Mouse (Mus musculus) midbrain, embryonic 16.5 days (tissue): ENCODE results near the gene 1700021F07Rik. TPM values are rescaled to one million over a fixed set of nuclear protein-coding genes. Genes with fewer than 3 reads are reported as not detected.

ENCODE experiments used
- ATAC-seq: fragments of 200-750 bp; cut with Nextera tagmentation; 2 replicates; pipeline ENCODE4 v1.8.0; 2017; ENCODE audit warnings: moderate TSS enrichment
- H3K27ac ChIP-seq: fragments of 300-500 bp; sonication (generic); 2 replicates; pipeline ENCODE4 v1.5.1; 2014; ENCODE audit warnings: mild to moderate bottlenecking, low read length, mixed read lengths
- H3K27me3 ChIP-seq: fragments of 300-500 bp; sonication (generic); 2 replicates; pipeline ENCODE4 v1.6.1; 2014; ENCODE audit warnings: low read depth, low read length, mixed read lengths; ENCODE audit not compliant: control insufficient read depth, insufficient read depth
- H3K36me3 ChIP-seq: fragments of 300-500 bp; sonication (generic); 2 replicates; pipeline ENCODE4 v1.6.1; 2014; ENCODE audit warnings: mild to moderate bottlenecking, low read length, moderate library complexity, mixed read lengths; ENCODE audit not compliant: control insufficient read depth, insufficient read depth
- H3K4me1 ChIP-seq: fragments of 300-500 bp; sonication (generic); 2 replicates; pipeline ENCODE4 v1.6.1; 2014; ENCODE audit warnings: mild to moderate bottlenecking, low read length, mixed read lengths; ENCODE audit not compliant: control insufficient read depth, insufficient read depth
- H3K4me2 ChIP-seq: fragments of 300-500 bp; sonication (generic); 2 replicates; pipeline ENCODE4 v1.6.1; 2014; ENCODE audit warnings: mild to moderate bottlenecking, low read length, mixed read lengths
- H3K4me3 ChIP-seq: fragments of 300-500 bp; sonication (generic); 2 replicates; pipeline ENCODE4 v1.5.1; 2014; ENCODE audit warnings: low read depth, mild to moderate bottlenecking, low read length, moderate library complexity, mixed read lengths
- H3K9ac ChIP-seq: fragments of 300-500 bp; sonication (generic); 2 replicates; pipeline ENCODE4 v1.6.1; 2014; ENCODE audit warnings: low read depth, low read length, mixed read lengths
- H3K9me3 ChIP-seq: fragments of 300-500 bp; sonication (generic); replicated peaks from 2 replicates; pipeline ENCODE4 v1.6.1; 2014; ENCODE audit warnings: mild to moderate bottlenecking, low read length, mixed read lengths; ENCODE audit not compliant: control insufficient read depth, poor library complexity, severe bottlenecking
- WGBS: fragments of 180-500 bp; shearing (Covaris S2); extraction: QIAGEN DNeasy Blood & Tissue Kit; methylation state at CpG from one replicate; pipeline ENCODE4 v1.1.7; 2014; 5-methylcytosine and 5-hydroxymethylcytosine counted together
- polyA plus RNA-seq: library from polyadenylated mRNA; unstranded; fragments of >200 nt; fragmentation: Nextera tagmentation; extraction: Ambion mirVana; gene quantifications from 2 replicates; pipeline ENCODE4 v1.2.1, GENCODE M21; 2015

Gene 1700021F07Rik
- polyA plus RNA-seq, 1 experiment from 2014 or later = not detected

- Histone ChIP-seq H3K4me2 (no peak overlapping the region), H3K4me1 (no peaks in the 10 kb centered on the region), H3K9ac (no peak overlapping the region), H3K36me3 (no peaks in the 10 kb centered on the region), H3K27ac (no peak overlapping the region), H3K27me3 (no peaks in the 10 kb centered on the region), H3K4me3 (no peak overlapping the region), H3K9me3 (no peaks in the 10 kb centered on the region)
- 78% methylated on average over 15 of the region's 15 CpGs for WGBS
- no peak for ATAC-seq
These were observed 10.5 kb downstream of the 1700021F07Rik start for GRCm38 (mm10) chr2:173532711-173533462.

- Histone ChIP-seq H3K4me3 (no peak overlapping the region), H3K4me1 (no peaks in the 10 kb centered on the region), H3K27ac (no peak overlapping the region), H3K4me2 (no peak overlapping the region), H3K9me3 (no peaks in the 10 kb centered on the region), H3K9ac (no peak overlapping the region), H3K27me3 (no peaks in the 10 kb centered on the region), H3K36me3 (no peaks in the 10 kb centered on the region)
- WGBS = 83% methylated on average over 7 of the region's 7 CpGs
- ATAC-seq = no peak
These were observed 12.2 kb downstream of the 1700021F07Rik start for GRCm38 (mm10) chr2:173534581-173534980.

DNA sequence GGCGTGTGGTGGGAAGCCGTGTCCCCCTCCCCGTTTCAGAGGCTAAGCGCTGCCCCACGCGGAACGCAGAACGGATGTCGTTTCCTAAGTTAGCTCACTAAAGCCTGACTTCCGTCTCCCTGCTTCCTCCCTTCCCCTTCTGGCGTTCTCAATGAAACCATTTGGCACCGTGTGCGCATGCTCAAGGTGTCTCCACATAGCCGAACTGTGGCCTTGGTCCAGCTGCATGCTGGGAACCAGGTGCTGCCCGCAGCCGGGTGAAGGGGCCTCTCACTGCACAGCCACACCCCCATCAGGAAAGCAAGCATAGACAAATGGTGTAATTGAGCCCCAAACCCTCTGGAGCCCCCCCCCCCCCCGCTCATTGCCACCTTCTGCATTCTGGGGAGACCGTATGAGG, 13.0 kb downstream of the 1700021F07Rik start:
- no peak overlapping the region for H3K4me2 ChIP-seq
- no peaks in the 10 kb centered on the region for H3K36me3 ChIP-seq
- H3K4me1 ChIP-seq = no peaks in the 10 kb centered on the region; the same call in 1 of the 2 replicates
- no peak overlapping the region for H3K9ac ChIP-seq
- no peaks in the 10 kb centered on the region for H3K9me3 ChIP-seq
- WGBS = 89% methylated on average over 18 of the region's 18 CpGs
- no peak overlapping the region for H3K27ac ChIP-seq
- no peak for ATAC-seq
- no peak overlapping the region for H3K4me3 ChIP-seq
- no peaks in the 10 kb centered on the region for H3K27me3 ChIP-seq

DNA sequence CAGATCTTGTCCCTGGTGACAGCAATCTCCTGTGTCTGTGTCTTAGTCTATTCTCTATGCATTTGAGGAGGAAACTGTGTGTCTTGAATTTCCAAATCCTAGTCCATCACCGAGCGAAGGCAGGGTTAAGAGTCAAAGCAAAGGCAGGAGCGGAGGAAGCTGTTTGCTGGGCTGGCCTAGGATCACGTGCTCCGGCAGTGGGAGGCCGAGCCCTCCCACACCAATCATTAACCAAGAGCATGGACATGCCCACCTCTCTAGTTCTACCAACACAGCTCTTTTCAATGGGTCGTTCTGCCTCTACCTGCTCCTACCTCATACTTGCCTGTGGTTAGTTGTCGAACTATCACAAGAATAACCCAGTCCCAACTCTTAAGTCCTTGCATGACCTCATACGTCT, 13.5 kb downstream of the 1700021F07Rik start:
- 93% methylated on average over 9 of the region's 9 CpGs for WGBS
- H3K9ac ChIP-seq = no peak overlapping the region
- H3K27ac ChIP-seq = no peak overlapping the region
- no peak overlapping the region for H3K4me3 ChIP-seq
- H3K4me2 ChIP-seq = no peak overlapping the region
- no peaks in the 10 kb centered on the region for H3K36me3 ChIP-seq
- no peaks in the 10 kb centered on the region for H3K27me3 ChIP-seq
- H3K9me3 ChIP-seq = no peaks in the 10 kb centered on the region
- H3K4me1 ChIP-seq = no peaks in the 10 kb centered on the region; the same call in 1 of the 2 replicates
- no peak for ATAC-seq

DNA sequence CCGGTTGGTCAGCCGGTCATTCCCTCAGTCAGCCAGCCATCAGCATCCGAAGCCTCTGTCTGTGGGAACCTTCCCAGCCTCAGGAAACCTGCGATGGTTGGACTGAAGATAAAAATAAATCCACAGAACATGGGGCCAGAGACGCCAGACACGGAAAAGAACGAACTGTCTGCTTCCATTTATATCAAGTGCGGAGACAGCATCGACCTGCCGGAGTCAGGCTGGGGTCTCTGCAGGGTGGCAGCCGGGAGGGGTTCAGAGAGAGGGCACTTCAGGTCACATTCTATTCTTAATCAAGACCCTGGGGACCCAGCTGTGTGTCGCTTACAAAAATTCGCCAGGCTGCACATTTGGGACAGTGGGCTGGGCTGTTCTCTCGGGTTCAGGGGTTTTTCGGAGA, 17.4 kb downstream of the 1700021F07Rik start:
- H3K9ac ChIP-seq = no peak overlapping the region
- no peak overlapping the region for H3K27ac ChIP-seq
- no peak for ATAC-seq
- H3K9me3 ChIP-seq = no peaks in the 10 kb centered on the region
- no peak overlapping the region for H3K4me2 ChIP-seq
- H3K36me3 ChIP-seq = no peaks in the 10 kb centered on the region
- no peaks in the 10 kb centered on the region; the same call in 1 of the 2 replicates for H3K4me1 ChIP-seq
- H3K27me3 ChIP-seq = no peaks in the 10 kb centered on the region
- WGBS = 43% methylated on average over 15 of the region's 15 CpGs
- no peak overlapping the region for H3K4me3 ChIP-seq

DNA sequence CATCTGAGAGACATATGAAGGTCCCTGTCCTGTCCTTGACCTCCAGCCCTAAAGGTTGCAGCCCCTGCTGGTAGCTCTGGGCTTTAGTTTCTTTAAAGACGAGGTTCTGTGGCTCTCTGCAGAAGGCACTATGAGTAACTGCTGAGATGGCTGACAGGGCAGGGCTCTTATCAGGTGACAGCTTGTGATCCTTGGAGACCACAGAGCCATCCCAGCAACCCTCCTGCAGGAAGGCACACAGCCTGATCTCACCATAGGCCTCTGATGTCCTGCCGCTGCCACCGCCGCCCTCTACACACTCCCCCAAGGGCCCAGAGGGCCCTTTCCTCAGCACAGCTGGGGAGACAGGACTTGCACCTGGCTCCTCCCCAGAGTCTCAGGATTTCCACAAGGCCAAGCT, 19.4 kb downstream of the 1700021F07Rik start:
- H3K9ac ChIP-seq = no peak overlapping the region
- no peak overlapping the region for H3K27ac ChIP-seq
- H3K4me1 ChIP-seq = no peaks in the 10 kb centered on the region; the same call in 1 of the 2 replicates
- H3K4me2 ChIP-seq = no peak overlapping the region
- H3K9me3 ChIP-seq = no peaks in the 10 kb centered on the region
- no peaks in the 10 kb centered on the region for H3K36me3 ChIP-seq
- no peaks in the 10 kb centered on the region for H3K27me3 ChIP-seq
- H3K4me3 ChIP-seq = no peak overlapping the region
- no peak for ATAC-seq
- 75% methylated on average over 4 of the region's 4 CpGs for WGBS

DNA sequence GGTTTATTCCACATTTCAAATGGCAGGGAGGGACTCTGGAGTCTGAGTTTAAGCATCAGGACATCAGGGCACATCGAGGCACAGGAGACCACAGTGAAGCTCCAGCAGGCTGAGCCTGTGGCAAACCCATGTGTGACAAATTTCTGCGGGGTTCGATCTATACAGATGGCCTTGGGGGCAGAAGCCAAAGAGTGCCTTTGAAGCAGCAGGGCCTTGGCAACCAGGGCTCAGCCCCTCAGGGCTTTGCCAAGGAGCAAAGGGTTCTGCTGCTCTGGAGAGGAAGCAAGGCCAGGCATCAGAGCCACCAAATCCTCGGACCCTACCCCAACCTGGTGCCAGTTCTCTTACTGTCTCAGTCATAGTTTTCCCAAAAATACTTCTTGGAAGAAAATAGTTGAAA, 20.3 kb downstream of the 1700021F07Rik start:
- H3K36me3 ChIP-seq = no peaks in the 10 kb centered on the region

GRCm38 (mm10) chr2:173545992-173546703, 23.8 kb downstream of the 1700021F07Rik start:
- WGBS = 45% methylated on average over 15 of the region's 15 CpGs
- peak; percentile 86; the same call in 1 of the 2 replicates for ATAC-seq

More for the DNA sequence above, 20.3 kb downstream of the 1700021F07Rik start:
- Histone ChIP-seq H3K9ac (no peak overlapping the region), H3K9me3 (no peaks in the 10 kb centered on the region), H3K27ac (no peak overlapping the region), H3K4me2 (no peak overlapping the region), H3K4me3 (no peak overlapping the region), H3K27me3 (no peaks in the 10 kb centered on the region), H3K4me1 (no peaks in the 10 kb centered on the region; the same call in 1 of the 2 replicates)
- 76% methylated on average over 4 of the region's 4 CpGs for WGBS
- ATAC-seq = no peak

GRCm38 (mm10) chr2:173549236-173549635, 26.9 kb downstream of the 1700021F07Rik start:
- H3K4me2 ChIP-seq = no peak overlapping the region
- ATAC-seq = no peak
- no peaks in the 10 kb centered on the region for H3K4me1 ChIP-seq
- H3K4me3 ChIP-seq = no peak overlapping the region
- H3K9ac ChIP-seq = no peak overlapping the region
- 74% methylated on average over 10 of the region's 10 CpGs for WGBS
- no peaks in the 10 kb centered on the region for H3K9me3 ChIP-seq
- H3K36me3 ChIP-seq = no peaks in the 10 kb centered on the region
- H3K27ac ChIP-seq = no peak overlapping the region
- H3K27me3 ChIP-seq = no peaks in the 10 kb centered on the region

More at GRCm38 (mm10) chr2:173545992-173546703, 23.8 kb downstream of the 1700021F07Rik start:
- H3K27me3 ChIP-seq = no peaks in the 10 kb centered on the region
- no peak overlapping the region for H3K4me3 ChIP-seq
- no peaks in the 10 kb centered on the region for H3K4me1 ChIP-seq
- H3K27ac ChIP-seq = no peak overlapping the region
- no peak overlapping the region for H3K4me2 ChIP-seq
- no peaks in the 10 kb centered on the region for H3K36me3 ChIP-seq
- H3K9me3 ChIP-seq = no peaks in the 10 kb centered on the region
- H3K9ac ChIP-seq = no peak overlapping the region
